Mouse (Mus musculus) heart, postnatal 0 days (tissue): ENCODE measurements around the gene Nxf2. TPM values are rescaled to one million over a fixed set of nuclear protein-coding genes. Genes with fewer than 3 reads are reported as not detected.
A peak's percentile ranks its signal among the peaks of the same experiment; 100 is the strongest.

Source experiments
- ATAC-seq: fragments of 200-750 bp; cut with Nextera tagmentation; 2 replicates; pipeline ENCODE4 v1.8.0; 2017; ENCODE audit warnings: low read depth, moderate number of reproducible peaks, moderate library complexity; ENCODE audit not compliant: insufficient read depth
- DNase-seq: peaks from one replicate; pipeline ENCODE4 v3.0.0-alpha.2; 2016; ENCODE audit warnings: low spot score
- H3K27ac ChIP-seq: fragments of 300-500 bp; sonication (generic); 2 replicates; pipeline ENCODE4 v1.5.1; 2014; ENCODE audit warnings: low read depth, mild to moderate bottlenecking
- H3K27me3 ChIP-seq: fragments of 300-500 bp; sonication (generic); 2 replicates; pipeline ENCODE4 v1.6.1; 2014; ENCODE audit warnings: low read length, mixed read lengths; ENCODE audit not compliant: control insufficient read depth, insufficient read depth
- H3K36me3 ChIP-seq: fragments of 300-500 bp; sonication (generic); replicated peaks from 2 replicates; pipeline ENCODE4 v1.6.1; 2014; ENCODE audit warnings: low read length, mixed read lengths; ENCODE audit not compliant: control insufficient read depth, insufficient read depth
- H3K4me1 ChIP-seq: fragments of 300-500 bp; sonication (generic); 2 replicates; pipeline ENCODE4 v1.6.1; 2014; ENCODE audit warnings: antibody characterized with exemption; ENCODE audit not compliant: control insufficient read depth, insufficient read depth
- H3K4me2 ChIP-seq: fragments of 300-500 bp; sonication (generic); 2 replicates; pipeline ENCODE4 v1.6.1; 2014; ENCODE audit warnings: low read depth, mild to moderate bottlenecking, low read length, moderate library complexity
- H3K4me3 ChIP-seq: fragments of 300-500 bp; sonication (generic); 2 replicates; pipeline ENCODE4 v1.5.1; 2014; ENCODE audit warnings: low read depth, low read length
- H3K9ac ChIP-seq: fragments of 300-500 bp; sonication (generic); replicated peaks from 2 replicates; pipeline ENCODE4 v1.6.1; 2014; ENCODE audit warnings: low read depth, low read length, mixed read lengths
- H3K9me3 ChIP-seq: fragments of 300-500 bp; sonication (generic); replicated peaks from 2 replicates; pipeline ENCODE4 v1.6.1; 2016; ENCODE audit warnings: low read length; ENCODE audit not compliant: control insufficient read depth
- CTCF ChIP-seq: IDR thresholded peaks from 2 replicates; pipeline ENCODE4 v1.5.1; 2016; ENCODE audit warnings: antibody characterized with exemption, control low read depth, low read depth
- EP300 ChIP-seq: IDR thresholded peaks from 2 replicates; pipeline ENCODE4 v1.6.1; 2016; ENCODE audit warnings: antibody characterized with exemption, low read depth
- WGBS: fragments of 180-500 bp; shearing (Covaris S2); extraction: QIAGEN DNeasy Blood & Tissue Kit; methylation state at CpG from one replicate; pipeline ENCODE4 v1.1.7; 2014; 5-methylcytosine and 5-hydroxymethylcytosine counted together
- polyA plus RNA-seq: library from polyadenylated mRNA; unstranded; fragments of >200 nt; fragmentation: Nextera tagmentation; extraction: Ambion mirVana; gene quantifications from 2 replicates; pipeline ENCODE4 v1.2.1, GENCODE M21; 2015
- total RNA-seq: library from RNA; depleted of rRNA; stranded (reverse); fragments of >200 nt; gene quantifications from 2 replicates; pipeline ENCODE4 v1.2.3, GENCODE M21; 2014; ENCODE audit warnings: low replicate concordance; rRNA removed

Gene Nxf2
- total RNA-seq (not detected in 2 replicates), polyA plus RNA-seq (0.10 and 0.16 TPM in 2 replicates)

DNA sequence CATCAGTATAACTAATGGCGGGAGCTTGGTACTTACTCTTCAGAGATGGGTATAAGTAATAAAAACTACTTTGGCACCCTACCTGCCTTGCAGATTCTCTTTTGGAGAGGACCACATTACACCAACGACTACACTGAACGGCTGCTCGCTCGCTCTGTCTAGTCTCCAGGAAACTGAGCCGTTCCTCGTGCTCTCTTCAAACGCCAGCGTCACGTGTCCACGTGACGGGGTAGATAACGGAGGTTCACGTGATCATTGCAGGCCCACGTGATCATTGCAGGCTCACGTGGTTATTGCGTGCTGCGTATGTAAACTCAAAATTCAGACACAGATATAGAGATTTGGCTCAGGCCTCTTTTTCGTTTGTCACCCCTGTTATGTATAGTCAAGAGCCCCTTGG lies at the start of gene Nxf2:
Gene Nxf2 (minus strand): TSS at position 209 of the 400 bp plus-strand sequence.
- Histone ChIP-seq H3K4me3 (peak within 1 kb of the TSS; percentile 35), H3K36me3 (no peaks in the 10 kb centered on the region), H3K4me2 (peak within 1 kb of the TSS; percentile 55), H3K9ac (no peak within 1 kb of the TSS), H3K4me1 (no peaks in the 10 kb centered on the region), H3K9me3 (no peaks in the 10 kb centered on the region), H3K27ac (no peak within 1 kb of the TSS), H3K27me3 (no peaks in the 10 kb centered on the region)
- no peak for TF ChIP-seq EP300
- no peak for ATAC-seq
- DNase-seq = no peak
- 85% methylated on average over 19 of the region's 19 CpGs for WGBS

DNA sequence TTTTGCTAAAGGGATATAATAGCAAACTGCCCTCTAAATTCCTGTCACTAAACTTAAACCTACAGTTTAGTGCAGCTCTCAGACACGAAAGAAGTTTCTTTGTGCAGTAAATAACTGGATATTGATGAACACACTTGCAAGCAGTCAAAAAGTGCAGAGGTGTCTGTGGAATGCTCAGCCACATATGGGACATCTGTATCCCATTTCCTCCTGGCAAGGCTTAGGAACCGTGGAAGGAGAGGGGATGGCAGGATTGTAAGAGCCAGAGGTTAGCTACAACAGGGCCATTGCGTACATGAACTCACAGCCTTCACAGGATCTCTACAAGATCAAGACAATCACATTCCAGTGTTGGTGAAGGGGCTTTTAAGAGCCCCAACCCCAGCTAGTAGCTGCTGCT lies 46.8 kb upstream of the Nxf2 start:
- 57% methylated on average over 3 of the region's 3 CpGs for WGBS
- no peak for DNase-seq
- Histone ChIP-seq H3K27ac (no peak overlapping the region), H3K9me3 (no peaks in the 10 kb centered on the region), H3K4me2 (no peak overlapping the region), H3K27me3 (no peaks in the 10 kb centered on the region), H3K4me3 (no peak overlapping the region), H3K9ac (no peak overlapping the region), H3K36me3 (no peaks in the 10 kb centered on the region), H3K4me1 (no peaks in the 10 kb centered on the region)
- no peak for TF ChIP-seq EP300
- no peak for TF ChIP-seq CTCF
- ATAC-seq = no peak

DNA sequence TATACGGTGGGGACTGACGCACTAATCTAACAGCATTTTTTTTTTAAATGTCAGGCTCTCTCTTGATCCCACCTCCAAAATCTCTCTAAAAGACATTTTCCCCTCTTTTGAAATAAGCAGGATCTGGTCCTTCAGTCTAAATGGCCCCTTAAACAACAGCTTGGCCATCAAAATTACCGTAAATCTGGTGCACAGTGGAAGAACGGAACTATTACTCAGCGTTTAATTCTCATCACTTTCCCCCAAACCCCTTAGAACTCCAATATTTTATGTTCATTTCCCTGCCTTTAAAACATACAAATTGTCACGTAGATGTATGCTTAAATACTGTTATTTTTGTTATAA lies 44.9 kb upstream of the Nxf2 start:
- H3K9ac ChIP-seq = no peak overlapping the region
- TF ChIP-seq EP300 = no peak
- no peak for TF ChIP-seq CTCF
- WGBS = 30% methylated on average over 6 of the region's 6 CpGs
- H3K4me2 ChIP-seq = peak overlapping the region; percentile 64
- H3K27me3 ChIP-seq = no peaks in the 10 kb centered on the region
- ATAC-seq (no peak), DNase-seq (no peak)
- H3K4me3 ChIP-seq = peak overlapping the region; percentile 79
- H3K4me1 ChIP-seq = no peaks in the 10 kb centered on the region
- no peaks in the 10 kb centered on the region for H3K36me3 ChIP-seq
- H3K27ac ChIP-seq = peak overlapping the region; percentile 34; the same call in 1 of the 2 replicates
- H3K9me3 ChIP-seq = no peaks in the 10 kb centered on the region

DNA sequence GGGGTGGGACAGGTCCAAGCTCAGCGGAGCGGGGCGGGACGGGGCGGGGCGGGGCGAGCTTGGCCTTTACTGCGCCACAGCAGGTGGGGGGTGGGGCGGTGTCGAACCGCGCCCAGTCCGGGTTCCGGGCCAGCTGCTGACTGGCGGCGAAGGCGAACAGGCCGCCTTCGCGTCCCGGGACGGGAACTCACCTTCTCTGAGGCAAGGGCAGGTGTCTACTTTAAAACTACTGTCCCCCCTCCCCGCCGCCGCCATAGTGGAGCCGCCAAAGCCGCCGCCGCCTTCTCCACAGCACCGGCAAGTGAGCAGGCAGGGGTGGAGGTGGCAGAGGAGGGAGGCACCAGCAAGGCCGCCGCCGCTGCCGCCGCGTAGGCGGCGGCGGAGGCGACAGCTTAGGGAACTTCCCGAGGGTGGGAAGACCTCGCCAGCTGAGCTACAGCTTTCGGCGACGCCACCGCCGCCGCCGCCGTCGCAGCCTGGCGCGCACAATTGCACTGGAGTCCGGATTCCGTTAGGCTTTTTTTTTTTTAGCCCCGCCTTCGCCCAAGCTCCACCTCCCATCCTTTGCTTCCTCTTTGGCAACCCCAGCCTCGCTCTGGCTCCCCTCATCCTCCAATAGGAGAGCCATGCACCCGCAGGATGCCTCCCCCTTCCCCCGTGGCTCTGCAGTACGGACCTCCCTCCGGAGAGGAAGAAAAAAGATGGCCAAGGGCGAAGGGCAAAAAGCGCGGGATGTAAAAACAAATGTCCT lies 44.3 kb upstream of the Nxf2 start, which contains the start of gene Zmat1:
Gene Zmat1 (minus strand): TSS at position 490 of the 751 bp plus-strand sequence.
- H3K9ac ChIP-seq = peak within 1 kb of the TSS; percentile 96
- no peaks in the 10 kb centered on the region for H3K27me3 ChIP-seq
- H3K4me3 ChIP-seq = peak within 1 kb of the TSS; percentile 79
- H3K4me2 ChIP-seq = peak within 1 kb of the TSS; percentile 64
- no peaks in the 10 kb centered on the region for H3K9me3 ChIP-seq
- 21% methylated on average over 48 of the region's 65 CpGs for WGBS
- DNase-seq (peak; percentile 93), ATAC-seq (peak; percentile 99)
- no peak for TF ChIP-seq EP300
- no peak for TF ChIP-seq CTCF
- H3K27ac ChIP-seq = peak within 1 kb of the TSS; percentile 99
- H3K36me3 ChIP-seq = no peaks in the 10 kb centered on the region
- H3K4me1 ChIP-seq = no peaks in the 10 kb centered on the region

DNA sequence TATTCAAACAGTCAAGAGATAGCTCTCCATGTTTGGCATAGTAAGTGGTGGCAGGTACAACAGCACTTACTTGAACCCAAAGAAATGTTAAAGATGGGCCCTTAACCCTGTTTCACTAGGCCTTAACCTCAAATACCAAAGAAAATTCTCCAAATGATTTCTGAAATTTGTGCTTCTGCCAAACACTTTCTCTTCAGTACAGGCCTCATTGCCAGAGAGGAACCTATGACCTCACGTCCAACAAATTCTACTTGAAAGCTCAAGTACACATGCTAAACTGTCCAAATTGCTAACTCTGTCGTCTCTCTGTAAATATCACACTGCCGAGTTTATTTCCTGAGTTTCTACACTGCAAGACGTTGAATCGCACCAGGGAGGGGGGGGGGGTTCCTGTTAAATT lies 43.5 kb upstream of the Nxf2 start:
- no peaks in the 10 kb centered on the region for H3K9me3 ChIP-seq
- peak overlapping the region; percentile 79 for H3K4me3 ChIP-seq
- no peak for TF ChIP-seq EP300
- TF ChIP-seq CTCF = no peak
- H3K4me1 ChIP-seq = no peaks in the 10 kb centered on the region
- ATAC-seq (no peak), DNase-seq (peak; percentile 23)
- peak overlapping the region; percentile 99 for H3K27ac ChIP-seq
- no peaks in the 10 kb centered on the region for H3K27me3 ChIP-seq
- no peaks in the 10 kb centered on the region for H3K36me3 ChIP-seq
- peak overlapping the region; percentile 96 for H3K9ac ChIP-seq
- WGBS = 25% methylated on average over 5 of the region's 5 CpGs
- peak overlapping the region; percentile 64 for H3K4me2 ChIP-seq
